9 mouse cellular contexts compared by ENCODE assay signal in genomic region chr3:64587618-64588017, GRCm38 (mm10). TPM values are rescaled to one million over a fixed set of nuclear protein-coding genes. Genes with fewer than 3 reads are reported as not detected.
DNase-seq lines count a peak whose midpoint lies in the region; ATAC-seq and TF ChIP-seq lines count a peak whose summit lies in the region.
"Had no signal": no experiment of that assay in that cellular context is flagged by ENCODE, and none has a peak within 500 bp of the region (broad histone marks: within the 10 kb centered on the region; RNA-seq: fewer than 3 reads in every experiment).

No protein-coding gene starts in this region.

- intact Hi-C loops in left cerebral cortex, postnatal 4 days (cut with DNase I): no loop called here
- intact Hi-C loops in left cerebral cortex, postnatal 36 days (cut with DNase I): no loop called here

- H3K27me3 ChIP-seq in forebrain, embryonic 15.5 days: no peaks in the 10 kb centered on the region
- H3K27me3 ChIP-seq: neural tube, embryonic 13.5 days had no signal

- no peak overlapping the region for H3K4me3 ChIP-seq in forebrain, embryonic 15.5 days
- H3K4me3 ChIP-seq: neural tube, embryonic 13.5 days had no signal

- H3K9ac ChIP-seq in forebrain, embryonic 15.5 days (replicated peaks): no peak overlapping the region
- H3K9ac ChIP-seq: neural tube, embryonic 13.5 days had no signal

- no peak overlapping the region for H3K4me2 ChIP-seq in forebrain, embryonic 15.5 days (replicated peaks)
- H3K4me2 ChIP-seq: neural tube, embryonic 13.5 days had no signal

- no peaks in the 10 kb centered on the region for H3K9me3 ChIP-seq in forebrain, embryonic 15.5 days

- TF ChIP-seq CTCF in brain, embryonic 14.5 days (IDR thresholded peaks at IDR 0.05; ENCODE audit: borderline replicate concordance, extremely low read depth, insufficient read depth, insufficient read length): peak; percentile 37; the same call in 1 of the 2 replicates

- ATAC-seq in forebrain, embryonic 15.5 days (replicated peaks): no peak

- TF ChIP-seq POLR2A in brain, embryonic 14.5 days (IDR thresholded peaks at IDR 0.05; ENCODE audit: borderline replicate concordance, extremely low read depth, insufficient read depth, insufficient read length, poor library complexity, severe bottlenecking): no peak

- no peaks in the 10 kb centered on the region for H3K4me1 ChIP-seq in forebrain, embryonic 15.5 days
- H3K4me1 ChIP-seq: neural tube, embryonic 13.5 days had no signal

- no peak overlapping the region for H3K27ac ChIP-seq in forebrain, embryonic 15.5 days (replicated peaks)
- H3K27ac ChIP-seq: neural tube, embryonic 13.5 days had no signal

- DNase-seq in cerebellum, postnatal 10 days: peak; percentile 52 to 57
- DNase-seq in cerebellum, adult 11-12 months: no peak
- DNase-seq in left cerebral cortex, postnatal 4 days: peak; percentile 18
- DNase-seq in left cerebral cortex, postnatal 36 days (ENCODE audit: low spot score in 2 of 2): no peak
- DNase-seq in brain, embryonic 14.5 days (ENCODE audit: low read depth): peak; percentile 13
- DNase-seq in lung, postnatal 36 days: peak; percentile 19
- DNase-seq in ovary, postnatal 10 days (ENCODE audit: low spot score): no peak

- H3K36me3 ChIP-seq in forebrain, embryonic 15.5 days: no peaks in the 10 kb centered on the region
- H3K36me3 ChIP-seq: neural tube, embryonic 13.5 days had no signal

- WGBS in forebrain, embryonic 15.5 days: 66% methylated on average over 9 of the region's 9 CpGs

RNA-seq across cellular contexts. Expression of gene Vmn2r6, which starts 22.0 kb away (rescaled TPM):
- total RNA-seq in left cerebral cortex, postnatal 4 days (2021): not detected
- not detected for total RNA-seq in left cerebral cortex, postnatal 36 days (2021)
- not detected in 2 replicates for polyA plus RNA-seq in brain, embryonic 14.5 days (2012; rRNA removed)
- not detected in 2 replicates for polyA plus RNA-seq in forebrain, embryonic 15.5 days (2015; fragmentation: Nextera tagmentation; extraction: Ambion mirVana)
- polyA plus RNA-seq: neural tube, embryonic 13.5 days had no signal

Comparison
In these comparisons a context has a peak if more than half of its experiments do, and no peak if none do; other contexts are left out.
1. DNase-seq: peak in cerebellum, postnatal 10 days (2 of 2), left cerebral cortex, postnatal 4 days (single experiment), brain, embryonic 14.5 days (single experiment) and lung, postnatal 36 days (single experiment); none in cerebellum, adult 11-12 months (single experiment), left cerebral cortex, postnatal 36 days (0 of 2) and ovary, postnatal 10 days (single experiment).